Mouse (Mus musculus): ENCODE measurements at regions not wholly inside any gene's neighbourhood (a gene's known extent, or its start where the extent isn't known, plus 50 kb on each side); places are given as distances from the start of the nearest gene placed in this dataset.
"Not testable (repeated sequence)": the region's sequence is repeated elsewhere in the genome, so short reads cannot be mapped to it uniquely, and the experiment has no call there.

DNA sequence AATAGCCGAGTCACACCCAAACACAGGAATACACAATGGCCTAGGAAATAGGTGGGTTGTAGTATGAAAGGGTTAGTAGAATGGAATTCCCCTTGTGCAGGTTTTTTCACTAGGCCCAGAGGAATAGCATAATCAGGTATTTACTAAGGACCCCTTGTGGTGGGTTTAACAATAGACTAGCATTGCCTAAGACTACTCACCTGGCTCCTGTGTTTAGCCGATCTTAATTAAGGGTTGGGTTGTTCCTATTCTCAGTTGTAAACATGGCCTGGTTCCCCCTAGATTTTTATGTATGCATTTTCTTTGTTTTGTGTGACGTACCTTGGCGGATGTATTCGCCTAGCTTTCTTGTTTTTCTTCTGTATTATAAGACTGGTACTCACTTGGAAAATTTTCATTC is 90.8 kb upstream of the Srd5a2 start:
- H3K4me3 ChIP-seq (ENCODE audit: insufficient read depth, low read length); H3K4me1 ChIP-seq (ENCODE audit: control insufficient read depth, insufficient read depth, low read length); H3K27ac ChIP-seq (ENCODE audit: insufficient read depth, low read length): not testable (repeated sequence)

DNA sequence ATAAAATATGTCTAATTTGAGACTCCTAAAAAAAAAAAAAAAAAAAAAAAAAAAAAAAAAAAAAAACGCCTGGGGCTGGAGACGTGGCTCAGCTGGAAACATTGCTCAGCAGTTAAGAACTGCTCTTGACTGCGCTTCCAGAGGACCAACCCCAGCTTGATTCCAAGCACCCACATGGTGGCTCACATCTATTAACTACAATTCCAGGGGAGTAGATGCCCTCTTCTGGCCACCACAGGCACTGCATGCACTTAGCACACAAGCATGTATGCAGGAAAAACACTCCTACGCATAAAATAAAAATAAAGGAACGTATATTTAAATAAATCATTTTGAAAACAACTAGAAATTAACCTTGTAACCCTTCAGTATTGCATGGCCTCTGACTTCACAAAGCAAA is 87.3 kb upstream of the Srd5a2 start:
- peak; percentile 23; the same call in 1 of the 2 replicates for TF ChIP-seq CTCF (IDR thresholded peaks at IDR 0.05; ENCODE audit: extremely low read depth, insufficient read depth, low read length)
- TF ChIP-seq POLR2A (IDR thresholded peaks at IDR 0.05; ENCODE audit: extremely low read depth, insufficient read depth, low read length): no peak
- Histone ChIP-seq H3K27ac (ENCODE audit: insufficient read depth, low read length) (no peak overlapping the region), H3K4me1 (ENCODE audit: control insufficient read depth, insufficient read depth, low read length) (no peaks in the 10 kb centered on the region)

DNA sequence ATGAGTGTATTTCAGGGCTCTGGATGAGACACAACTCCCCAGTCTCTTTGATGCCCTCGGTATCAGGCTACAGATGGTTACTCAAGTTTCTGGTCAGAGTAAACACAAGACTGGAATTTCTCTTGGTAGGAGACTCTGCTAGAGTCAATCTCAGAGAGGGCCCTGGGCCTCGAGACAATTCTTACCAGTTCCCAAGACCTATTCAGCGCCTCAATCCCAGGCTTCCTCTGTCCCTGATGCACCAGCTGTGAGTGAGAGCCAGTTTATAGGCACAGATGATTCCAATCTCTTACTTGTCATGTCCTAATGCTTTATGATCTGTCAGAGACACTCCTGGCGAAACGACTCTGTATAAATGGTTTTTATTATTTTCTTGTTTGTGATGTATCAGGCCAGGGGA is 83.8 kb upstream of the Srd5a2 start:
- no peaks in the 10 kb centered on the region for H3K4me1 ChIP-seq (ENCODE audit: control insufficient read depth, insufficient read depth, low read length)
- H3K27ac ChIP-seq (ENCODE audit: insufficient read depth, low read length): no peak overlapping the region
- H3K4me3 ChIP-seq (ENCODE audit: insufficient read depth, low read length): no peak overlapping the region
- TF ChIP-seq CTCF (IDR thresholded peaks at IDR 0.05; ENCODE audit: extremely low read depth, insufficient read depth, low read length) (no peak), POLR2A (IDR thresholded peaks at IDR 0.05; ENCODE audit: extremely low read depth, insufficient read depth, low read length) (no peak)

More for the DNA sequence above, 87.3 kb upstream of the Srd5a2 start:
- no peak overlapping the region for H3K4me3 ChIP-seq (ENCODE audit: insufficient read depth, low read length)

DNA sequence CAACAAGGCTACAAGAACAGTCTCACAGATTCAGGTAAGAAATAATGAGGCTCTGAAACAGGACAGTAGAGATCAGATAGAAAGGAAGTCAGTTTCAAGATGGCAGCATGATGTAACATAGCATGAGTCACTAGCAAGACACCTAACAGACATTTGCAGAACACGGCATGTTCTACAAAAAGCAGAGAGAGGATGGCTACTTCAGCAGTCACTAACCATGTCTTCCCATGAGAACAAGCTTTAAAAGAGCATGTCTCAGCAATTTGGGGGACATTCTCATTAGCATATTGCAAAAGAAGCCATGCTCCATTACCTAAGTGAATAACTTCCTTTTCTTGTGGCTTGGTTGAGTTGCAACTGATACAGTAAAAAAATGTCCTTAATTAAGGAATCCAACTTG is 75.2 kb upstream of the Srd5a2 start:
- no peaks in the 10 kb centered on the region for H3K4me1 ChIP-seq (ENCODE audit: control insufficient read depth, insufficient read depth, low read length)
- TF ChIP-seq CTCF (IDR thresholded peaks at IDR 0.05; ENCODE audit: extremely low read depth, insufficient read depth, low read length): no peak
- TF ChIP-seq POLR2A (IDR thresholded peaks at IDR 0.05; ENCODE audit: extremely low read depth, insufficient read depth, low read length): no peak
- H3K4me3 ChIP-seq (ENCODE audit: insufficient read depth, low read length): no peak overlapping the region
- no peak overlapping the region for H3K27ac ChIP-seq (ENCODE audit: insufficient read depth, low read length)

DNA sequence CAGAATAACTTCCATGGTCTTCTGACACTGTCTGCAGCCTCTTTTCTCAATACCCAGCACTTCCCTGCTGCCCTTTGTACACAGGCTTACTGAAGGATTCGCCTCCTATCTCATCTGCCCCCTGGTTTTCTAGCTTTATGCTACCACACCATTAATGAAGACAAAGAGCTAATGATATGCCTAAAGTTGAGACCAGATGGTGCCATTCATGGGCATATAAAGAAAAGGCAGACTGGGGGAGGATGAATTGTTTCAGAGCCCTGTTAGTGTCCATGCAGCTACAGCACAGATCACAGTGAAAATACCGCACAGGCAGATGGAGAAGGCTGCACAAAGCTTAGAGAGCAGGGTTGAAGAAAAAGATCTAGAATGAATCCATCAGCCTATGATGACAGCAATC is 73.3 kb upstream of the Srd5a2 start:
- Histone ChIP-seq H3K4me1 (ENCODE audit: control insufficient read depth, insufficient read depth, low read length) (no peaks in the 10 kb centered on the region), H3K4me3 (ENCODE audit: insufficient read depth, low read length) (no peak overlapping the region), H3K27ac (ENCODE audit: insufficient read depth, low read length) (no peak overlapping the region)
- TF ChIP-seq POLR2A (IDR thresholded peaks at IDR 0.05; ENCODE audit: extremely low read depth, insufficient read depth, low read length) (no peak), CTCF (IDR thresholded peaks at IDR 0.05; ENCODE audit: extremely low read depth, insufficient read depth, low read length) (no peak)
